Mouse (Mus musculus): ENCODE data around the gene Mettl26. TPM values are rescaled to one million over a fixed set of nuclear protein-coding genes. Genes with fewer than 3 reads are reported as not detected.

Mettl26 gene
- polyA plus RNA-seq, 1 experiment: 23.9 TPM

- Histone ChIP-seq H3K9me3 (no peaks in the 10 kb centered on the region), H3K4me3 (replicated peaks) (peak overlapping the region; percentile 100), H3K4me1 (peaks cover 55% of the 10 kb centered on the region), H3K27me3 (replicated peaks) (no peaks in the 10 kb centered on the region), H3K36me3 (replicated peaks; ENCODE audit: low read length) (peaks cover 35% of the 10 kb centered on the region)
- TF ChIP-seq GATA1 (IDR thresholded peaks at IDR 0.05; ENCODE audit: borderline replicate concordance, low read length): no peak
- TF ChIP-seq FLI1 (IDR thresholded peaks at IDR 0.05; ENCODE audit: low read length): no peak
Observed at GRCm38 (mm10) chr17:25875171-25876136, 580 bp downstream of the Mettl26 start.

GRCm38 (mm10) chr17:25876347-25876915 lies 1.6 kb downstream of the Mettl26 start:
- peak overlapping the region; percentile 100 for H3K4me3 ChIP-seq (replicated peaks)
- H3K27me3 ChIP-seq (replicated peaks): no peaks in the 10 kb centered on the region
- no peak for TF ChIP-seq FLI1 (IDR thresholded peaks at IDR 0.05; ENCODE audit: low read length)
- H3K4me1 ChIP-seq: peaks cover 62% of the 10 kb centered on the region
- peaks cover 45% of the 10 kb centered on the region for H3K36me3 ChIP-seq (replicated peaks; ENCODE audit: low read length)
- H3K9me3 ChIP-seq: no peaks in the 10 kb centered on the region

DNA sequence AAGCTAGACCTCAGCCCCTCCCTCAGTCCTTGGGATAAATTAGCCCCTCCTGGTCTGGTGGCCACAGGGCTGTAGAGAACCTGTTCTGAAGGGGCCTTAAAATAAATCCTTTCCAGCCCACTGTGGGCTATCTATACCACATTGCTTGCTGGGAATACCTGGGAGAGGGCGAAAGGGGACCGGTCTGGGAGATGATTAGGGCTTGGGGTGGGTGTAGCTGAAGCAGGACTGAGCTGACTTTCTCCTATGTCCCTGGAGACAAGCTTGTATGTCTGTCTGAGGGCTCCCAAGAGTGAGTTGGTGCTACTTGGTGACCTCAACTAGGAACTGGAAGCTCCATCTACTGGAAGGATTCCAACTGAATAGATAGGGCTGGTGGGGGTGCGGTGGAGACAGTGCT lies 2.2 kb downstream of the Mettl26 start:
- H3K27me3 ChIP-seq (replicated peaks): no peaks in the 10 kb centered on the region
- TF ChIP-seq GATA1 (IDR thresholded peaks at IDR 0.05; ENCODE audit: borderline replicate concordance, low read length) (no peak), FLI1 (IDR thresholded peaks at IDR 0.05; ENCODE audit: low read length) (no peak)
- H3K36me3 ChIP-seq (replicated peaks; ENCODE audit: low read length): peaks cover 51% of the 10 kb centered on the region
- no peak overlapping the region for H3K4me3 ChIP-seq (replicated peaks)
- H3K9me3 ChIP-seq: no peaks in the 10 kb centered on the region
- peaks cover 57% of the 10 kb centered on the region for H3K4me1 ChIP-seq

GRCm38 (mm10) chr17:25877741-25878610 lies 3.1 kb downstream of the Mettl26 start:
- Histone ChIP-seq H3K9me3 (no peaks in the 10 kb centered on the region), H3K36me3 (replicated peaks; ENCODE audit: low read length) (peaks cover 60% of the 10 kb centered on the region), H3K4me1 (peaks cover 53% of the 10 kb centered on the region), H3K4me3 (replicated peaks) (peak overlapping the region; percentile 9), H3K27me3 (replicated peaks) (no peaks in the 10 kb centered on the region)
- no peak for TF ChIP-seq FLI1 (IDR thresholded peaks at IDR 0.05; ENCODE audit: low read length)
- no peak for TF ChIP-seq GATA1 (IDR thresholded peaks at IDR 0.05; ENCODE audit: borderline replicate concordance, low read length)

DNA sequence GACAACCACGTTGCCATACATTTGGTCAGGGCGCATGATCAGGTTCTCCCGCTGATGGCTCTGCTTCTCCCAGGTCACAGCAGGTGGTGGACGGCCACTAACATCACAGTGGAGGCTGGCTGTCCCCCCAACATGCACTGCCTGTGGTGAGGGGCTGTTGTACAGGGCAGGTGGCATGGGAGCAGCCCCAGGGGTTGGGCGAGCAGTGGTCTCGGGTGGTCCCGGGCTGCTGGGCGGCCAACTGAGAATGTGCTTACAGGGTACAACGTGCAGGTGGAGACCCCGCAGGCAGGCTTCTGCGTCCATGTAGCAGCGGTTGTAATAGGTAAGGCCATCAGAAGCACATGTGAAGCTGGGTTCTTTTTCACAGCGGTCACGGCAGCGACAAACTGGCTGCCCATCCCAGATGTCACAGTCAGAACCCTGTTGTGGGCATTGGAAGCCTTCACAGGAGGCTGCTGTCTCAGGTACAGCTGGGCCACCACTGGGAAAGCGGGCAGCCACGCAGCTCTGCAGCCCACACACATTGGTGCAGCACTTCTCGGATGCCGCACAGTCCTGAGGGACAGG lies 3.8 kb downstream of the Mettl26 start:
- Histone ChIP-seq H3K4me3 (replicated peaks) (no peak overlapping the region), H3K36me3 (replicated peaks; ENCODE audit: low read length) (peaks cover 67% of the 10 kb centered on the region), H3K27me3 (replicated peaks) (no peaks in the 10 kb centered on the region), H3K4me1 (peaks cover 50% of the 10 kb centered on the region), H3K9me3 (no peaks in the 10 kb centered on the region)
- TF ChIP-seq GATA1 (IDR thresholded peaks at IDR 0.05; ENCODE audit: borderline replicate concordance, low read length): no peak
- TF ChIP-seq FLI1 (IDR thresholded peaks at IDR 0.05; ENCODE audit: low read length): no peak

GRCm38 (mm10) chr17:25879261-25879660 lies 4.4 kb downstream of the Mettl26 start:
- Histone ChIP-seq H3K27me3 (replicated peaks) (no peaks in the 10 kb centered on the region), H3K4me1 (peaks cover 45% of the 10 kb centered on the region), H3K4me3 (replicated peaks) (no peak overlapping the region), H3K9me3 (no peaks in the 10 kb centered on the region), H3K36me3 (replicated peaks; ENCODE audit: low read length) (peaks cover 73% of the 10 kb centered on the region)
- no peak for TF ChIP-seq FLI1 (IDR thresholded peaks at IDR 0.05; ENCODE audit: low read length)
- no peak for TF ChIP-seq GATA1 (IDR thresholded peaks at IDR 0.05; ENCODE audit: borderline replicate concordance, low read length)

- peaks cover 40% of the 10 kb centered on the region for H3K4me1 ChIP-seq
- no peak for TF ChIP-seq FLI1 (IDR thresholded peaks at IDR 0.05; ENCODE audit: low read length)
- TF ChIP-seq GATA1 (IDR thresholded peaks at IDR 0.05; ENCODE audit: borderline replicate concordance, low read length): no peak
- peaks cover 78% of the 10 kb centered on the region for H3K36me3 ChIP-seq (replicated peaks; ENCODE audit: low read length)
- no peaks in the 10 kb centered on the region for H3K9me3 ChIP-seq
- no peak overlapping the region for H3K4me3 ChIP-seq (replicated peaks)
- H3K27me3 ChIP-seq (replicated peaks): no peaks in the 10 kb centered on the region
Observed at GRCm38 (mm10) chr17:25879750-25880149, 4.9 kb downstream of the Mettl26 start.

- Histone ChIP-seq H3K36me3 (replicated peaks; ENCODE audit: low read length) (peaks cover 84% of the 10 kb centered on the region), H3K9me3 (no peaks in the 10 kb centered on the region), H3K4me1 (peaks cover 40% of the 10 kb centered on the region), H3K27me3 (replicated peaks) (no peaks in the 10 kb centered on the region), H3K4me3 (replicated peaks) (no peak within 1 kb of the TSS)
- TF ChIP-seq GATA1 (IDR thresholded peaks at IDR 0.05; ENCODE audit: borderline replicate concordance, low read length): no peak
- no peak for TF ChIP-seq FLI1 (IDR thresholded peaks at IDR 0.05; ENCODE audit: low read length)
Observed at GRCm38 (mm10) chr17:25880196-25880910, 5.5 kb downstream of the Mettl26 start, which contains the start of gene Wfikkn1. Gene Wfikkn1, minus strand, starts transcription at chr17:25880858.

Measured in megakaryocyte, embryonic 14.5 days (primary cell).